Mouse (Mus musculus) midbrain, postnatal 0 days (tissue): ENCODE results near the gene Olfr433. TPM values are rescaled to one million over a fixed set of nuclear protein-coding genes. Genes with fewer than 3 reads are reported as not detected.

Experiments used
- ATAC-seq: fragments of 200-750 bp; cut with Nextera tagmentation; 2 replicates; pipeline ENCODE4 v1.8.0; 2017; ENCODE audit warnings: moderate number of reproducible peaks, mild to moderate bottlenecking, moderate TSS enrichment, moderate library complexity; ENCODE audit not compliant: low FRiP score
- DNase-seq: peaks from one replicate; pipeline ENCODE4 v3.0.0-alpha.2; 2015; ENCODE audit warnings: low spot score
- H3K27ac ChIP-seq: fragments of 300-500 bp; sonication (generic); 2 replicates; pipeline ENCODE4 v1.5.1; 2014; ENCODE audit warnings: low read depth, mild to moderate bottlenecking, low read length, mixed read lengths
- H3K27me3 ChIP-seq: fragments of 300-500 bp; sonication (generic); 2 replicates; pipeline ENCODE4 v1.6.1; 2014; ENCODE audit warnings: low read length, control low read depth, mixed read lengths; ENCODE audit not compliant: insufficient read depth
- H3K36me3 ChIP-seq: fragments of 300-500 bp; sonication (generic); 2 replicates; pipeline ENCODE4 v1.6.1; 2014; ENCODE audit warnings: low read length, control low read depth, mixed read lengths; ENCODE audit not compliant: insufficient read depth
- H3K4me1 ChIP-seq: fragments of 300-500 bp; sonication (generic); 2 replicates; pipeline ENCODE4 v1.6.1; 2014; ENCODE audit warnings: mild to moderate bottlenecking, control low read depth, antibody characterized with exemption, low read length, mixed read lengths; ENCODE audit not compliant: insufficient read depth
- H3K4me2 ChIP-seq: fragments of 300-500 bp; sonication (generic); 2 replicates; pipeline ENCODE4 v1.6.1; 2014; ENCODE audit warnings: low read depth, mild to moderate bottlenecking, low read length, mixed read lengths; ENCODE audit not compliant: poor library complexity, severe bottlenecking
- H3K4me3 ChIP-seq: fragments of 300-500 bp; sonication (generic); 2 replicates; pipeline ENCODE4 v1.5.1; 2014; ENCODE audit warnings: low read depth, mild to moderate bottlenecking, low read length, moderate library complexity
- H3K9ac ChIP-seq: fragments of 300-500 bp; sonication (generic); replicated peaks from 2 replicates; pipeline ENCODE4 v1.6.1; 2014; ENCODE audit warnings: mild to moderate bottlenecking, low read length, moderate library complexity, mixed read lengths; ENCODE audit not compliant: poor library complexity, severe bottlenecking
- H3K9me3 ChIP-seq: fragments of 300-500 bp; sonication (generic); 2 replicates; pipeline ENCODE4 v1.6.1; 2016; ENCODE audit warnings: low read length, control low read depth
- CTCF ChIP-seq: IDR thresholded peaks from 2 replicates; pipeline ENCODE4 v1.5.1; 2016; ENCODE audit warnings: antibody characterized with exemption, mild to moderate bottlenecking
- WGBS: fragments of 180-500 bp; shearing (Covaris S2); extraction: QIAGEN DNeasy Blood & Tissue Kit; methylation state at CpG from one replicate; pipeline ENCODE4 v1.1.7; 2014; 5-methylcytosine and 5-hydroxymethylcytosine counted together
- polyA plus RNA-seq: library from polyadenylated mRNA; unstranded; fragments of >200 nt; fragmentation: Nextera tagmentation; extraction: Ambion mirVana; gene quantifications from 2 replicates; pipeline ENCODE4 v1.2.1, GENCODE M21; 2015
- total RNA-seq: library from RNA; depleted of rRNA; stranded (reverse); fragments of >200 nt; gene quantifications from 2 replicates; pipeline ENCODE4 v1.2.3, GENCODE M21; 2014

Olfr433 gene
- total and polyA plus RNA-seq, 2 experiments from 2014 or later = not detected

- ATAC-seq (no peak), DNase-seq (no peak)
- Histone ChIP-seq H3K4me3 (no peak overlapping the region), H3K27ac (no peak overlapping the region), H3K9me3 (no peaks in the 10 kb centered on the region), H3K4me1 (no peaks in the 10 kb centered on the region), H3K4me2 (no peak overlapping the region), H3K36me3 (no peaks in the 10 kb centered on the region), H3K27me3 (no peaks in the 10 kb centered on the region), H3K9ac (no peak overlapping the region)
- 84% methylated on average over 4 of the region's 4 CpGs for WGBS
- no peak for TF ChIP-seq CTCF
Measured at GRCm38 (mm10) chr1:174050532-174050931, 10.0 kb downstream of the Olfr433 start.

GRCm38 (mm10) chr1:174051515-174051914, 11.0 kb downstream of the Olfr433 start:
- no peaks in the 10 kb centered on the region for H3K9me3 ChIP-seq
- no peaks in the 10 kb centered on the region for H3K4me1 ChIP-seq
- H3K4me3 ChIP-seq = no peak overlapping the region
- no peak overlapping the region for H3K9ac ChIP-seq
- no peak for TF ChIP-seq CTCF
- no peak for DNase-seq
- H3K27me3 ChIP-seq = no peaks in the 10 kb centered on the region
- no peak for ATAC-seq
- no peak overlapping the region for H3K4me2 ChIP-seq
- H3K36me3 ChIP-seq = no peaks in the 10 kb centered on the region
- H3K27ac ChIP-seq = no peak overlapping the region
- 91% methylated on average over 4 of the region's 4 CpGs for WGBS

GRCm38 (mm10) chr1:174051931-174052536, 11.5 kb downstream of the Olfr433 start:
- no peak for TF ChIP-seq CTCF
- H3K27ac ChIP-seq = no peak overlapping the region
- no peak for ATAC-seq
- H3K36me3 ChIP-seq = no peaks in the 10 kb centered on the region
- H3K9ac ChIP-seq = no peak overlapping the region
- no peak overlapping the region for H3K4me2 ChIP-seq
- H3K9me3 ChIP-seq = no peaks in the 10 kb centered on the region
- no peak for DNase-seq
- H3K27me3 ChIP-seq = no peaks in the 10 kb centered on the region
- WGBS = 81% methylated on average over 5 of the region's 5 CpGs
- no peak overlapping the region for H3K4me3 ChIP-seq
- H3K4me1 ChIP-seq = no peaks in the 10 kb centered on the region

- DNase-seq (peak; percentile 5), ATAC-seq (no peak)
- Histone ChIP-seq H3K9me3 (no peaks in the 10 kb centered on the region), H3K4me1 (no peaks in the 10 kb centered on the region), H3K4me3 (no peak overlapping the region), H3K36me3 (no peaks in the 10 kb centered on the region), H3K27ac (no peak overlapping the region), H3K9ac (no peak overlapping the region), H3K27me3 (no peaks in the 10 kb centered on the region), H3K4me2 (no peak overlapping the region)
- 81% methylated on average over 3 of the region's 3 CpGs for WGBS
- TF ChIP-seq CTCF = no peak
Measured at GRCm38 (mm10) chr1:174052981-174053380, 12.5 kb downstream of the Olfr433 start.

- no peak for TF ChIP-seq CTCF
- Histone ChIP-seq H3K9ac (no peak overlapping the region), H3K36me3 (no peaks in the 10 kb centered on the region), H3K4me1 (no peaks in the 10 kb centered on the region), H3K9me3 (no peaks in the 10 kb centered on the region), H3K27ac (no peak overlapping the region), H3K27me3 (no peaks in the 10 kb centered on the region), H3K4me3 (no peak overlapping the region), H3K4me2 (no peak overlapping the region)
- WGBS = 80% methylated on average over 2 of the region's 2 CpGs
- DNase-seq (no peak), ATAC-seq (no peak)
Measured at GRCm38 (mm10) chr1:174055248-174055647, 14.7 kb downstream of the Olfr433 start.

GRCm38 (mm10) chr1:174066305-174066704, 25.8 kb downstream of the Olfr433 start, which contains the start of gene Olfr430:
TSS of gene Olfr430 (plus strand) at chr1:174066605.
- no peak for DNase-seq
- H3K9ac ChIP-seq = no peak within 1 kb of the TSS
- H3K4me2 ChIP-seq = no peak within 1 kb of the TSS
- no peak within 1 kb of the TSS for H3K27ac ChIP-seq
- WGBS = 81% methylated on average over 3 of the region's 3 CpGs
- no peaks in the 10 kb centered on the region for H3K36me3 ChIP-seq
- H3K4me3 ChIP-seq = no peak within 1 kb of the TSS
- no peaks in the 10 kb centered on the region for H3K4me1 ChIP-seq
- ATAC-seq = no peak
- H3K9me3 ChIP-seq = no peaks in the 10 kb centered on the region
- no peak for TF ChIP-seq CTCF
- H3K27me3 ChIP-seq = no peaks in the 10 kb centered on the region
